Mouse (Mus musculus) thymus, postnatal 14 days (tissue): ENCODE data around the gene Tiam1.

Source experiments
- DNase-seq: peaks from one replicate; pipeline ENCODE4 v3.0.0; 2021

The Tiam1 gene

GRCm38 (mm10) chr16:90143760-90144516, at the start of gene Tiam1:
Gene Tiam1, minus strand, starts transcription at chr16:90143769.
- DNase-seq = peak; percentile 98

GRCm38 (mm10) chr16:90191289-90191688, 47.7 kb upstream of the Tiam1 start:
- no peak for DNase-seq

- DNase-seq = no peak
Observed at GRCm38 (mm10) chr16:90187453-90187852, 43.9 kb upstream of the Tiam1 start.

GRCm38 (mm10) chr16:90185928-90186588, 42.5 kb upstream of the Tiam1 start:
- DNase-seq = peak; percentile 80

GRCm38 (mm10) chr16:90184135-90184534, 40.6 kb upstream of the Tiam1 start:
- no peak for DNase-seq

- no peak for DNase-seq
Observed at GRCm38 (mm10) chr16:90181673-90182072, 38.1 kb upstream of the Tiam1 start.

GRCm38 (mm10) chr16:90180975-90181374, 37.4 kb upstream of the Tiam1 start:
- DNase-seq = no peak

- DNase-seq = no peak
Observed at GRCm38 (mm10) chr16:90179892-90180291, 36.3 kb upstream of the Tiam1 start.

GRCm38 (mm10) chr16:90178404-90178803, 34.8 kb upstream of the Tiam1 start:
- no peak for DNase-seq

GRCm38 (mm10) chr16:90177425-90177824, 33.9 kb upstream of the Tiam1 start:
- no peak for DNase-seq

GRCm38 (mm10) chr16:90176472-90176871, 32.9 kb upstream of the Tiam1 start:
- no peak for DNase-seq

- no peak for DNase-seq
Observed at GRCm38 (mm10) chr16:90171416-90171815, 27.8 kb upstream of the Tiam1 start.

- no peak for DNase-seq
Observed at GRCm38 (mm10) chr16:90170676-90171075, 27.1 kb upstream of the Tiam1 start.

GRCm38 (mm10) chr16:90169863-90170630, 26.5 kb upstream of the Tiam1 start:
- no peak for DNase-seq

GRCm38 (mm10) chr16:90167646-90168045, 24.1 kb upstream of the Tiam1 start:
- peak; percentile 82 for DNase-seq

- no peak for DNase-seq
Observed at GRCm38 (mm10) chr16:90165435-90165834, 21.9 kb upstream of the Tiam1 start.

- DNase-seq = no peak
Observed at GRCm38 (mm10) chr16:90164942-90165341, 21.4 kb upstream of the Tiam1 start.

GRCm38 (mm10) chr16:90155080-90155479, 11.5 kb upstream of the Tiam1 start:
- DNase-seq = no peak

- DNase-seq = no peak
Observed at GRCm38 (mm10) chr16:90150820-90151219, 7.3 kb upstream of the Tiam1 start.

- no peak for DNase-seq
Observed at GRCm38 (mm10) chr16:90150126-90150525, 6.6 kb upstream of the Tiam1 start.

- no peak for DNase-seq
Observed at GRCm38 (mm10) chr16:90149335-90149734, 5.8 kb upstream of the Tiam1 start.

GRCm38 (mm10) chr16:90145244-90145643, 1.7 kb upstream of the Tiam1 start:
- no peak for DNase-seq

- DNase-seq = peak; percentile 21
Observed at GRCm38 (mm10) chr16:90144541-90144940, 972 bp upstream of the Tiam1 start.

- no peak for DNase-seq
Observed at GRCm38 (mm10) chr16:90143416-90143759, 181 bp downstream of the Tiam1 start.
